Mouse (Mus musculus) macrophage (primary cell): ENCODE data around the gene Cs. TPM values are rescaled to one million over a fixed set of nuclear protein-coding genes. Genes with fewer than 3 reads are reported as not detected.

Experiments used
- H3K27ac ChIP-seq: fragments of 350-480 bp; formaldehyde crosslinking; 2 replicates; pipeline ENCODE4 v1.9.0; 2021
- H3K36me3 ChIP-seq: fragments of 350-480 bp; formaldehyde crosslinking; 2 replicates; pipeline ENCODE4 v1.9.0; 2021; ENCODE audit errors: inconsistent target
- H3K4me3 ChIP-seq: fragments of 350-480 bp; formaldehyde crosslinking; 2 replicates; pipeline ENCODE4 v1.9.0; 2021; ENCODE audit errors: inconsistent target
- H3K79me2 ChIP-seq: fragments of 350-480 bp; formaldehyde crosslinking; 2 replicates; pipeline ENCODE4 v1.9.0; 2021; ENCODE audit errors: inconsistent target
- WGBS: methylation state at CpG from one replicate; pipeline ENCODE4 v1.1.7; 2026; ENCODE audit warnings: inconsistent platforms; ENCODE audit not compliant: missing documents; 5-methylcytosine and 5-hydroxymethylcytosine counted together
- polyA plus RNA-seq: library from polyadenylated mRNA; stranded (reverse); fragments of 250-400 nt; gene quantifications from 3 replicates; pipeline ENCODE4 v1.2.4, GENCODE M21; 2018; ENCODE audit warnings: inconsistent platforms

The Cs gene
- polyA plus RNA-seq, 1 experiment from 2014 or later: 94.4 TPM

- Histone ChIP-seq H3K4me3 (no peak overlapping the region), H3K79me2 (peaks cover 21% of the 10 kb centered on the region), H3K36me3 (peaks cover 7% of the 10 kb centered on the region; the same call in 1 of the 2 replicates), H3K27ac (peak overlapping the region; percentile 85)
- WGBS: 100% methylated on average over 6 of the region's 6 CpGs
These were observed 36.9 kb downstream of the Cs start for GRCm38 (mm10) chr10:128374393-128374792.

- Histone ChIP-seq H3K79me2 (peaks cover 26% of the 10 kb centered on the region), H3K4me3 (peak overlapping the region; percentile 22; the same call in 1 of the 2 replicates), H3K27ac (peak overlapping the region; percentile 77), H3K36me3 (peaks cover 20% of the 10 kb centered on the region; the same call in 1 of the 2 replicates)
- WGBS: 66% methylated on average over 4 of the region's 4 CpGs
These were observed 38.5 kb downstream of the Cs start for GRCm38 (mm10) chr10:128376099-128376454.

- peaks cover 26% of the 10 kb centered on the region for H3K79me2 ChIP-seq
- H3K27ac ChIP-seq: peak within 1 kb of the TSS; percentile 77
- 1% methylated on average over 73 of the region's 73 CpGs for WGBS
- H3K4me3 ChIP-seq: peak within 1 kb of the TSS; percentile 76
- H3K36me3 ChIP-seq: peaks cover 24% of the 10 kb centered on the region
These were observed 39.1 kb downstream of the Cs start, which contains the start of gene Ankrd52 for GRCm38 (mm10) chr10:128376455-128377211. Gene Ankrd52 (plus strand): TSS chr10:128377115.

DNA sequence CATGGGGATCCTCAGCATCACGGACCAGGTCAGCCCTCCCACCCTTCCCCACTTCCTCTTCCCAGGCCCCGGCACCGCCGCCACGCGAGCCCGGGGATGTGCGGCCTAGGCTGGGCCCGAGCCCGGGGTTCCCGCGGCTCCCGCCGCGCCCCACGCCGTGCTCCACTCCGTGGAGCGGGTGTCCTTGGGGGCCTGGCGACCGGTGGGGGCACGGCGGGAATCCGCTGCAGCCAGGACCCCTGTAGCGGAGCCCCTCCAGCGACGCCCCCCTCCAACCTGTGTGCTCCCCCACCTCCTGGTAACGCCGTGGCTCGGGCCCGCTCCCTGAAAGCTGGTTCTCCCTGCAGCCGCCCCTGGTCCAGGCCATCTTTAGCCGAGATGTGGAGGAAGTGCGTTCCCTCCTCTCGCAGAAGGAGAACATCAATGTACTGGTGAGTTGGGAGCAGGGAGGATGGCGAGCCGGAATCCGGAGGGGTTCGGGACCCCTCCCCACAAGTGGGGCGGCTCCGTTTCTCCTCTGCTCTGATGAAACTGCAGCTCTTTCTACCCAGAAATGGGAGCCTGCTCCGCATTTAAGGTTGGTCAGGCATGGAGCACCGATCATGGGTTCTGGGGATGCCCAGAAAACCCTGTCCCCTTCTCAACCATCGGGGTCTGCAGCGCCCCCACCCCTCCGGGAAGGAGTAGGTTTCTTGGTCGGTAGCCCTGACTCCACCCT is 39.8 kb downstream of the Cs start:
- Histone ChIP-seq H3K36me3 (peaks cover 31% of the 10 kb centered on the region), H3K79me2 (peaks cover 26% of the 10 kb centered on the region), H3K4me3 (peak overlapping the region; percentile 76), H3K27ac (peak overlapping the region; percentile 39)
- under 1% methylated on average over 45 of the region's 47 CpGs for WGBS

GRCm38 (mm10) chr10:128377940-128378448 is 40.5 kb downstream of the Cs start:
- Histone ChIP-seq H3K27ac (peak overlapping the region; percentile 39), H3K79me2 (peaks cover 26% of the 10 kb centered on the region), H3K4me3 (peak overlapping the region; percentile 76), H3K36me3 (peaks cover 37% of the 10 kb centered on the region)
- 76% methylated on average over 14 of the region's 14 CpGs for WGBS

DNA sequence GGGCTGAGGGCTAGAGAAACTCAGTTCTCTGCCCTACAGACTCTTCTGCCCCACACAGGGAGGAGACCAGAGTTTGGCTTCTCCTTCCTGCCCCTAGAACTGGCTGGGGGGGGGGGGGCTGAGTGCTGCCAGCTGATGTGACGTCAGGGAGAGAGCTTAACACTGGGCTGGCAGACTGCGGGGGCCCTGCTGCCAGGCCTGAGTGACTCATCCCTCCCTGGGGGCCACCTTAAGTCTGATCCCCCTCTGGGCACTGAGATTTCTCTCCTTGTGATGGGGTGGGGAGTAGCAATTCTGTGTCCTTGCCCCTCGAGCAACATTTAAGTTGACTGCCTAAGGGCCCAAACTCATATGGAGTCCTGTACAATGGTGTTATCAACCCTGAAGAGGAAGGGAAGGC is 40.9 kb downstream of the Cs start:
- Histone ChIP-seq H3K36me3 (peaks cover 42% of the 10 kb centered on the region), H3K27ac (no peak overlapping the region), H3K79me2 (peaks cover 26% of the 10 kb centered on the region), H3K4me3 (no peak overlapping the region)
- WGBS: 84% methylated on average over 3 of the region's 3 CpGs

- 84% methylated on average over 7 of the region's 7 CpGs for WGBS
- Histone ChIP-seq H3K36me3 (peaks cover 50% of the 10 kb centered on the region), H3K27ac (no peak overlapping the region), H3K79me2 (peaks cover 26% of the 10 kb centered on the region), H3K4me3 (no peak overlapping the region)
These were observed 41.7 kb downstream of the Cs start for GRCm38 (mm10) chr10:128379260-128379659.

- peaks cover 63% of the 10 kb centered on the region for H3K36me3 ChIP-seq
- H3K27ac ChIP-seq: no peak overlapping the region
- peaks cover 26% of the 10 kb centered on the region for H3K79me2 ChIP-seq
- H3K4me3 ChIP-seq: no peak overlapping the region
- 87% methylated on average over 5 of the region's 5 CpGs for WGBS
These were observed 43.0 kb downstream of the Cs start for GRCm38 (mm10) chr10:128380565-128380964.

DNA sequence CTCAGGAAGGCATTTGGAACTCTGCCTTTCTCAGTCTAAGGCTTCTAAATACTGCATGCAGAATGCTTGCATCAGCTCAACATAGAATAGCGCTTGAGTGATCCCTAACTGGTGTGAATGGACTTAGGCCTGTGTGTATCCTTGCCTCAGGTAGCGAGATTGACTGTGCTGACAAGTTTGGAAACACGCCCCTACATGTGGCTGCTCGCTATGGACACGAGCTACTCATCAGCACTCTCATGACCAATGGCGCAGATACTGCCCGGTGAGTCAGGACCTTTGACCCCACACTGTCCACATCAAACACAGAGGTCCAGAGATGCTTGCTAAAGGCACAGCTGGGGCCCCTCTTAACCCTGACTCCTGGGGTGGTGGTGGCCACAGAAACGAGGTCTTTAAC is 44.9 kb downstream of the Cs start:
- peaks cover 82% of the 10 kb centered on the region for H3K36me3 ChIP-seq
- peaks cover 25% of the 10 kb centered on the region for H3K79me2 ChIP-seq
- WGBS: 98% methylated on average over 8 of the region's 8 CpGs

GRCm38 (mm10) chr10:128385902-128386301 is 48.4 kb downstream of the Cs start:
- H3K27ac ChIP-seq: no peak overlapping the region
- H3K4me3 ChIP-seq: no peak overlapping the region
- H3K36me3 ChIP-seq: peaks cover 97% of the 10 kb centered on the region
- H3K79me2 ChIP-seq: no peaks in the 10 kb centered on the region; the same call in 1 of the 2 replicates
- 99% methylated on average over 7 of the region's 7 CpGs for WGBS

More for the DNA sequence above, 44.9 kb downstream of the Cs start:
- H3K27ac ChIP-seq: no peak overlapping the region
- H3K4me3 ChIP-seq: no peak overlapping the region

GRCm38 (mm10) chr10:128388941-128389340 is 51.4 kb downstream of the Cs start:
- Histone ChIP-seq H3K79me2 (no peaks in the 10 kb centered on the region), H3K36me3 (peaks cover 99% of the 10 kb centered on the region), H3K4me3 (no peak overlapping the region), H3K27ac (no peak overlapping the region)
- 86% methylated on average over 11 of the region's 14 CpGs for WGBS

- no peak overlapping the region for H3K4me3 ChIP-seq
- no peaks in the 10 kb centered on the region for H3K79me2 ChIP-seq
- WGBS: 67% methylated on average over 6 of the region's 6 CpGs
- H3K36me3 ChIP-seq: peaks cover 99% of the 10 kb centered on the region
- no peak overlapping the region for H3K27ac ChIP-seq
These were observed 52.0 kb downstream of the Cs start for GRCm38 (mm10) chr10:128389570-128389969.

DNA sequence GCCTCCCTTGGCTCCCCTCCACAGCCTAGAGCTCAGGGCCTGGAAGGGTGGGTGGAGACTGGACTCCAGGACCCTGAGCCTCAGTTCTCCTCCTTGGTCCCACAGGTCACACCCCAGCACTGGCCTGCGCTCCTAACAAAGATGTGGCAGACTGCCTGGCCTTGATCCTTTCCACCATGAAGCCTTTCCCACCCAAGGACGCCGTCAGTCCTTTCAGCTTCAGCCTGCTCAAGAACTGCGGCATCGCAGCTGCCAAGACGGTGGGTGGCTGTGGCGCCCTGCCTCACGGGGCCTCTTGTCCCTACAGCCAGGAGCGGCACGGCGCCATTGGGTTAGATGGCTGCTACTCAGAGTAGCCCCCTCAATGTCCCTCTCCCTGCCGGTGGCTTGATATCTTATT is 52.8 kb downstream of the Cs start:
- Histone ChIP-seq H3K27ac (no peak overlapping the region), H3K4me3 (no peak overlapping the region), H3K79me2 (no peaks in the 10 kb centered on the region), H3K36me3 (peaks cover 93% of the 10 kb centered on the region)
- WGBS: 98% methylated on average over 12 of the region's 12 CpGs

DNA sequence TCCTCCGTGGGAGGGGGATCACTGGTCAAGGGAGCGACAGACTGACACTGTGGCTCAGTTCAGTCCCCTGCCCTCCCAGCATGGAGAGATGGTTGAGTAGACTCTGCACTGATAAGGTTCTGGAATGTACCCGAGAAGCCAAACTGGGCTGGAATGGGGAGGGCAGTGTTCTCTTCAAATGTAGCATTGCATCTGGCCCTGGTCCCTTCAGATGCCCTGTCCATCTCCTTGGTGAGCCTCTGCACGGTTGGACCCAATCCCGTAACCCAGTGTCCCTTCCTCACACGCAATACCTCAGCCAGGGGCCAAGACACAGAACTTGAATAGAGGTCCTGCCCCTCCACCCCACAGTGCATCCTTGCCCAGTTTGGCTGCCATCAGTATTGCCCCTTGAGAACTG is 54.3 kb downstream of the Cs start:
- peaks cover 79% of the 10 kb centered on the region for H3K36me3 ChIP-seq
- H3K4me3 ChIP-seq: no peak overlapping the region
- H3K27ac ChIP-seq: no peak overlapping the region
- 93% methylated on average over 6 of the region's 6 CpGs for WGBS
- no peaks in the 10 kb centered on the region for H3K79me2 ChIP-seq
